Mouse (Mus musculus) T-helper 1 cell (primary cell): ENCODE results near the gene Krtap17-1.

ENCODE experiments used
- in situ Hi-C: fragments of 300-600 bp; cut with MboI, MseI; formaldehyde crosslinking; loops from one replicate; pipeline ENCODE4 v1.15.1; 2025; ENCODE audit warnings: high pct_unique_total_duplicates

Gene Krtap17-1

GRCm38 (mm10) chr11:99993620-99994383 lies at the start of gene Krtap17-1:
Krtap17-1 (minus strand) TSS chr11:99993994.
- in situ Hi-C loops, result no loop called here

- in situ Hi-C loops, result loop anchor here (25.0 kb wide), 1 partner anchor 954 kb away; the partner anchor contains the start of gene Tns4
These were observed 47.7 kb upstream of the Krtap17-1 start, which contains the start of gene Krt34 for GRCm38 (mm10) chr11:100041454-100041853. Krt34 (minus strand) TSS chr11:100041554.

GRCm38 (mm10) chr11:100029768-100030167 lies 36.0 kb upstream of the Krtap17-1 start, which contains the start of gene Krt33b:
Krt33b (minus strand) TSS chr11:100029868.
- in situ Hi-C loops, result loop anchor here (5.0 to 25.0 kb wide), 2 partner anchors 72 to 942 kb away; partner anchors contain the start of gene Tns4

- in situ Hi-C loops, result no loop called here
These were observed 27.6 kb upstream of the Krtap17-1 start for GRCm38 (mm10) chr11:100021438-100021837.

- in situ Hi-C loops, result no loop called here
These were observed 25.7 kb upstream of the Krtap17-1 start for GRCm38 (mm10) chr11:100019466-100019865.

GRCm38 (mm10) chr11:100016112-100016511 lies 22.3 kb upstream of the Krtap17-1 start, which contains the start of gene Krt33a:
Krt33a (minus strand) TSS chr11:100016212.
- in situ Hi-C loops, result no loop called here

GRCm38 (mm10) chr11:100013691-100014171 lies 19.9 kb upstream of the Krtap17-1 start:
- in situ Hi-C loops, result no loop called here

GRCm38 (mm10) chr11:100010682-100011081 lies 16.9 kb upstream of the Krtap17-1 start:
- in situ Hi-C loops, result no loop called here

GRCm38 (mm10) chr11:100008336-100008735 lies 14.5 kb upstream of the Krtap17-1 start:
- in situ Hi-C loops, result no loop called here

- in situ Hi-C loops, result no loop called here
These were observed 12.8 kb upstream of the Krtap17-1 start for GRCm38 (mm10) chr11:100006624-100007023.

- in situ Hi-C loops, result no loop called here
These were observed 12.1 kb upstream of the Krtap17-1 start for GRCm38 (mm10) chr11:100005905-100006304.

GRCm38 (mm10) chr11:100004846-100005245 lies 11.1 kb upstream of the Krtap17-1 start:
- in situ Hi-C loops, result loop anchor here (5.0 kb wide), 1 partner anchor 543 kb away; no protein-coding TSS in a partner anchor

- in situ Hi-C loops, result no loop called here
These were observed 5.3 kb upstream of the Krtap17-1 start for GRCm38 (mm10) chr11:99999091-99999490.

GRCm38 (mm10) chr11:99994384-99994661 lies 529 bp upstream of the Krtap17-1 start:
- in situ Hi-C loops, result no loop called here

- in situ Hi-C loops, result no loop called here
These were observed 3.2 kb downstream of the Krtap17-1 start for GRCm38 (mm10) chr11:99990571-99990970.

- in situ Hi-C loops, result no loop called here
These were observed 3.9 kb downstream of the Krtap17-1 start for GRCm38 (mm10) chr11:99989881-99990405.

- in situ Hi-C loops, result no loop called here
These were observed 5.3 kb downstream of the Krtap17-1 start for GRCm38 (mm10) chr11:99988530-99988929.

- in situ Hi-C loops, result no loop called here
These were observed 7.6 kb downstream of the Krtap17-1 start, which contains the start of gene Krtap16-1 for GRCm38 (mm10) chr11:99986180-99986647. Krtap16-1 (minus strand) TSS chr11:99986597.

GRCm38 (mm10) chr11:99985291-99986092 lies 8.3 kb downstream of the Krtap17-1 start:
- in situ Hi-C loops, result no loop called here

- in situ Hi-C loops, result no loop called here
These were observed 10.4 kb downstream of the Krtap17-1 start for GRCm38 (mm10) chr11:99983442-99983841.

GRCm38 (mm10) chr11:99982731-99983130 lies 11.1 kb downstream of the Krtap17-1 start:
- in situ Hi-C loops, result no loop called here

- in situ Hi-C loops, result no loop called here
These were observed 14.8 kb downstream of the Krtap17-1 start, which contains the start of gene Krtap29-1 for GRCm38 (mm10) chr11:99978953-99979352. Krtap29-1 (minus strand) TSS chr11:99979053.
